Mouse (Mus musculus) olfactory bulb, adult 2 months (tissue): ENCODE measurements around the gene Itga1.

Experiments
- CTCF ChIP-seq: fragments of 200-500 bp; IDR thresholded peaks from 2 replicates; pipeline ENCODE4 v1.5.1; 2012; ENCODE audit warnings: low read depth, mild to moderate bottlenecking, low read length, moderate library complexity; ENCODE audit not compliant: insufficient read depth
- POLR2A ChIP-seq: fragments of 200-500 bp; IDR thresholded peaks from 2 replicates; pipeline ENCODE4 v1.6.1; 2012; ENCODE audit warnings: mild to moderate bottlenecking, low read depth, low read length, moderate library complexity; ENCODE audit not compliant: insufficient read depth

DNA sequence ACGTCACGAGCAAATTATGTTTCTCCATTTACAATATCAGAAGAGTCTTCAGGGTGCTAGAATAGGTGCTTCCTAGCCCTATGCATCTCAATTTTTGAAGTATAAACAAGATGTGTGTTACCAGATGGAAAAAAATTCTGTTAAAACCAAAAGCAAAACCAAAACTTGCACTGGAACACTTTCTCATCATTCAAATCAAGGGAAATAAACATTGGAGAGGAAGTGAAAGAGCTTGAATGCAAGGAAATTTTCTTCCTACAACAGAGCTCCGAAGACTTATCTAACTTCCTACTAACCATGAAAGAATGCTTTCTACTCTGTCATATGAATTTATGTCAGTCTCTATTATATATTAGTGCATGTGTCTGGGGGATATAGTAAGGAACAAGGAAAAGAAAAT lies 35.0 kb upstream of the Itga1 start:
- TF ChIP-seq CTCF (no peak), POLR2A (no peak)
